Mouse (Mus musculus): ENCODE measurements at regions not wholly inside any gene's neighbourhood (a gene's known extent, or its start where the extent isn't known, plus 50 kb on each side); places are given as distances from the start of the nearest gene placed in this dataset.

GRCm38 (mm10) chr5:16466266-16466665 is 87.0 kb upstream of the Hgf start:
- Histone ChIP-seq H3K9ac (ENCODE audit: low read depth, low read length) (no peak overlapping the region), H3K27me3 (ENCODE audit: insufficient read depth, low read length) (no peaks in the 10 kb centered on the region), H3K4me1 (replicated peaks; ENCODE audit: insufficient read depth, low read length) (no peaks in the 10 kb centered on the region; the same call in 1 of the 2 replicates), H3K4me3 (replicated peaks; ENCODE audit: low read depth, low read length) (no peak overlapping the region), H3K9me3 (replicated peaks; ENCODE audit: low read length) (no peaks in the 10 kb centered on the region), H3K36me3 (ENCODE audit: insufficient read depth, low read length) (no peaks in the 10 kb centered on the region), H3K4me2 (ENCODE audit: low read length) (no peak overlapping the region), H3K27ac (no peak overlapping the region)
- no peak for TF ChIP-seq CTCF (IDR thresholded peaks at IDR 0.05; ENCODE audit: low read depth)
- DNase-seq (ENCODE audit: low spot score): no peak
- WGBS: 79% methylated on average over 5 of the region's 5 CpGs
- ATAC-seq (replicated peaks; ENCODE audit: low FRiP score, low read depth): no peak

- Histone ChIP-seq H3K4me1 (replicated peaks; ENCODE audit: insufficient read depth, low read length) (no peaks in the 10 kb centered on the region; the same call in 1 of the 2 replicates), H3K36me3 (ENCODE audit: insufficient read depth, low read length) (no peaks in the 10 kb centered on the region), H3K4me2 (ENCODE audit: low read length) (no peak overlapping the region), H3K4me3 (replicated peaks; ENCODE audit: low read depth, low read length) (no peak overlapping the region), H3K27ac (no peak overlapping the region), H3K9ac (ENCODE audit: low read depth, low read length) (no peak overlapping the region), H3K9me3 (replicated peaks; ENCODE audit: low read length) (no peaks in the 10 kb centered on the region), H3K27me3 (ENCODE audit: insufficient read depth, low read length) (no peaks in the 10 kb centered on the region)
- ATAC-seq (replicated peaks; ENCODE audit: low FRiP score, low read depth) (no peak), DNase-seq (ENCODE audit: low spot score) (no peak)
- no peak for TF ChIP-seq CTCF (IDR thresholded peaks at IDR 0.05; ENCODE audit: low read depth)
- 77% methylated on average over 2 of the region's 2 CpGs for WGBS
These were observed 84.7 kb upstream of the Hgf start for GRCm38 (mm10) chr5:16468560-16468959.

- TF ChIP-seq CTCF (IDR thresholded peaks at IDR 0.05; ENCODE audit: low read depth): no peak
- DNase-seq (ENCODE audit: low spot score): no peak
- Histone ChIP-seq H3K4me1 (replicated peaks; ENCODE audit: insufficient read depth, low read length) (no peaks in the 10 kb centered on the region; the same call in 1 of the 2 replicates), H3K36me3 (ENCODE audit: insufficient read depth, low read length) (no peaks in the 10 kb centered on the region), H3K27ac (no peak overlapping the region), H3K4me2 (ENCODE audit: low read length) (no peak overlapping the region), H3K27me3 (ENCODE audit: insufficient read depth, low read length) (no peaks in the 10 kb centered on the region), H3K9me3 (replicated peaks; ENCODE audit: low read length) (no peaks in the 10 kb centered on the region), H3K4me3 (replicated peaks; ENCODE audit: low read depth, low read length) (no peak overlapping the region), H3K9ac (ENCODE audit: low read depth, low read length) (no peak overlapping the region)
- ATAC-seq (replicated peaks; ENCODE audit: low FRiP score, low read depth): no peak
- WGBS: 75% methylated on average over 2 of the region's 2 CpGs
These were observed 84.1 kb upstream of the Hgf start for GRCm38 (mm10) chr5:16469221-16469620.

- no peaks in the 10 kb centered on the region for H3K9me3 ChIP-seq (replicated peaks; ENCODE audit: low read length)
- no peak for TF ChIP-seq CTCF (IDR thresholded peaks at IDR 0.05; ENCODE audit: low read depth)
- H3K27me3 ChIP-seq (ENCODE audit: insufficient read depth, low read length): no peaks in the 10 kb centered on the region
- WGBS: 30% methylated on average over 13 of the region's 13 CpGs
- peak; percentile 76 for ATAC-seq (replicated peaks; ENCODE audit: low FRiP score, low read depth)
- H3K4me3 ChIP-seq (replicated peaks; ENCODE audit: low read depth, low read length): 0 out of 2 replicates have a peak overlapping the region, but pooled peaks have one; percentile 1
- 0 out of 2 replicates have a peak overlapping the region, but pooled peaks have one; percentile 32 for H3K27ac ChIP-seq
- H3K4me1 ChIP-seq (replicated peaks; ENCODE audit: insufficient read depth, low read length): no peaks in the 10 kb centered on the region; the same call in 1 of the 2 replicates
- no peaks in the 10 kb centered on the region for H3K36me3 ChIP-seq (ENCODE audit: insufficient read depth, low read length)
- peak overlapping the region; percentile 32 for H3K4me2 ChIP-seq (ENCODE audit: low read length)
- peak; percentile 85 for DNase-seq (ENCODE audit: low spot score)
- H3K9ac ChIP-seq (ENCODE audit: low read depth, low read length): no peak overlapping the region
These were observed 83.5 kb upstream of the Hgf start for GRCm38 (mm10) chr5:16469644-16470275.

GRCm38 (mm10) chr5:16470366-16470982 is 82.8 kb upstream of the Hgf start:
- no peak for TF ChIP-seq CTCF (IDR thresholded peaks at IDR 0.05; ENCODE audit: low read depth)
- H3K36me3 ChIP-seq (ENCODE audit: insufficient read depth, low read length): no peaks in the 10 kb centered on the region
- H3K4me3 ChIP-seq (replicated peaks; ENCODE audit: low read depth, low read length): no peak overlapping the region
- no peaks in the 10 kb centered on the region; the same call in 1 of the 2 replicates for H3K4me1 ChIP-seq (replicated peaks; ENCODE audit: insufficient read depth, low read length)
- 0 out of 2 replicates have a peak overlapping the region, but pooled peaks have one; percentile 32 for H3K27ac ChIP-seq
- no peaks in the 10 kb centered on the region for H3K27me3 ChIP-seq (ENCODE audit: insufficient read depth, low read length)
- H3K9me3 ChIP-seq (replicated peaks; ENCODE audit: low read length): no peaks in the 10 kb centered on the region
- peak; percentile 84 for DNase-seq (ENCODE audit: low spot score)
- H3K9ac ChIP-seq (ENCODE audit: low read depth, low read length): no peak overlapping the region
- H3K4me2 ChIP-seq (ENCODE audit: low read length): peak overlapping the region; percentile 32
- 0 out of 2 replicates have a peak, but pooled peaks have one; percentile 46 for ATAC-seq (replicated peaks; ENCODE audit: low FRiP score, low read depth)
- WGBS: 10% methylated on average over 10 of the region's 10 CpGs

- 89% methylated on average over 1 of the region's 1 CpGs for WGBS
- no peak for TF ChIP-seq CTCF (IDR thresholded peaks at IDR 0.05; ENCODE audit: low read depth)
- no peak overlapping the region for H3K4me2 ChIP-seq (ENCODE audit: low read length)
- no peaks in the 10 kb centered on the region for H3K27me3 ChIP-seq (ENCODE audit: insufficient read depth, low read length)
- H3K9ac ChIP-seq (ENCODE audit: low read depth, low read length): no peak overlapping the region
- no peak overlapping the region for H3K27ac ChIP-seq
- no peaks in the 10 kb centered on the region for H3K9me3 ChIP-seq (replicated peaks; ENCODE audit: low read length)
- H3K36me3 ChIP-seq (ENCODE audit: insufficient read depth, low read length): no peaks in the 10 kb centered on the region
- H3K4me3 ChIP-seq (replicated peaks; ENCODE audit: low read depth, low read length): no peak overlapping the region
- no peak for ATAC-seq (replicated peaks; ENCODE audit: low FRiP score, low read depth)
- H3K4me1 ChIP-seq (replicated peaks; ENCODE audit: insufficient read depth, low read length): no peaks in the 10 kb centered on the region
- DNase-seq (ENCODE audit: low spot score): no peak
These were observed 65.3 kb upstream of the Hgf start for GRCm38 (mm10) chr5:16487969-16488368.

Measured in kidney, postnatal 0 days (tissue).